Mouse (Mus musculus): ENCODE results near the gene Iqsec1. TPM values are rescaled to one million over a fixed set of nuclear protein-coding genes. Genes with fewer than 3 reads are reported as not detected.

Iqsec1 gene
- polyA plus RNA-seq, 1 experiment, result 46.1 TPM

DNA sequence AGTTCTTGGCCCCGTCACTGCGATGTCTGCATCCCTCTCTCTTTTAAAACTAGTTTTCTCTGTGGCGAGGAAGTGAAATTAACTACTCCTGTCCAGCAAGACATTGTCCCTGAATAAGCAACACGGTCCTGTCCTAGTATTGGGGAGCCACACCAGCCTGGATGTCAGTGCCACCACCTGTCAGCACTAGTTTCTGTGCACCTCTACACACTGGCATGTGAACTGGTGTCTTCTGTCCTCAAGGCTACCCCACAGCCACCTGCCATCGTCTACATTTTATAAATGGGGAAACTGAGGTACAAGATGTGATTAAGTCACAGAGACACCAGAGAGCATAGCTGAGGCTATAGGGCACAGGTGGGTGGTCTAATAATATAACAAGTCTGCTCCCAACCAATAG, 277.7 kb downstream of the Iqsec1 start:
- H3K27ac ChIP-seq (ENCODE audit: insufficient read depth, low read depth, low read length), result no peak overlapping the region
- H3K36me3 ChIP-seq (ENCODE audit: control insufficient read depth, insufficient read depth, low read length), result no peaks in the 10 kb centered on the region
- H3K4me1 ChIP-seq (ENCODE audit: control insufficient read depth, insufficient read depth, insufficient read length, low read length), result peaks cover 28% of the 10 kb centered on the region
- WGBS, result 83% methylated on average over 5 of the region's 5 CpGs
- no peaks in the 10 kb centered on the region for H3K27me3 ChIP-seq (ENCODE audit: control insufficient read depth, insufficient read depth, low read length)
- no peak overlapping the region for H3K4me3 ChIP-seq (ENCODE audit: low read depth, low read length)
- TF ChIP-seq CTCF (IDR thresholded peaks at IDR 0.05; ENCODE audit: extremely low read depth, insufficient read length, insufficient replicate concordance, low read depth, low read length) (no peak), POLR2A (IDR thresholded peaks at IDR 0.05; ENCODE audit: low read depth, low read length) (no peak)

GRCm38 (mm10) chr6:90709929-90710777, 278.3 kb downstream of the Iqsec1 start:
- Histone ChIP-seq H3K36me3 (ENCODE audit: control insufficient read depth, insufficient read depth, low read length) (no peaks in the 10 kb centered on the region), H3K27ac (ENCODE audit: insufficient read depth, low read depth, low read length) (no peak overlapping the region), H3K27me3 (ENCODE audit: control insufficient read depth, insufficient read depth, low read length) (no peaks in the 10 kb centered on the region), H3K4me3 (ENCODE audit: low read depth, low read length) (no peak overlapping the region), H3K4me1 (ENCODE audit: control insufficient read depth, insufficient read depth, insufficient read length, low read length) (peaks cover 28% of the 10 kb centered on the region)
- 70% methylated on average over 9 of the region's 9 CpGs for WGBS
- TF ChIP-seq POLR2A (IDR thresholded peaks at IDR 0.05; ENCODE audit: low read depth, low read length) (no peak), CTCF (IDR thresholded peaks at IDR 0.05; ENCODE audit: extremely low read depth, insufficient read length, insufficient replicate concordance, low read depth, low read length) (no peak)

- Histone ChIP-seq H3K27ac (ENCODE audit: insufficient read depth, low read depth, low read length) (no peak overlapping the region), H3K4me1 (ENCODE audit: control insufficient read depth, insufficient read depth, insufficient read length, low read length) (peaks cover 27% of the 10 kb centered on the region), H3K4me3 (ENCODE audit: low read depth, low read length) (no peak overlapping the region), H3K36me3 (ENCODE audit: control insufficient read depth, insufficient read depth, low read length) (no peaks in the 10 kb centered on the region), H3K27me3 (ENCODE audit: control insufficient read depth, insufficient read depth, low read length) (no peaks in the 10 kb centered on the region)
- TF ChIP-seq POLR2A (IDR thresholded peaks at IDR 0.05; ENCODE audit: low read depth, low read length), result no peak
- no peak for TF ChIP-seq CTCF (IDR thresholded peaks at IDR 0.05; ENCODE audit: extremely low read depth, insufficient read length, insufficient replicate concordance, low read depth, low read length)
Observed at GRCm38 (mm10) chr6:90708061-90708618, 280.3 kb downstream of the Iqsec1 start.

GRCm38 (mm10) chr6:90707143-90707542, 281.3 kb downstream of the Iqsec1 start:
- Histone ChIP-seq H3K27ac (ENCODE audit: insufficient read depth, low read depth, low read length) (no peak overlapping the region), H3K4me3 (ENCODE audit: low read depth, low read length) (no peak overlapping the region), H3K4me1 (ENCODE audit: control insufficient read depth, insufficient read depth, insufficient read length, low read length) (peaks cover 21% of the 10 kb centered on the region), H3K36me3 (ENCODE audit: control insufficient read depth, insufficient read depth, low read length) (no peaks in the 10 kb centered on the region), H3K27me3 (ENCODE audit: control insufficient read depth, insufficient read depth, low read length) (no peaks in the 10 kb centered on the region)
- TF ChIP-seq CTCF (IDR thresholded peaks at IDR 0.05; ENCODE audit: extremely low read depth, insufficient read length, insufficient replicate concordance, low read depth, low read length) (no peak), POLR2A (IDR thresholded peaks at IDR 0.05; ENCODE audit: low read depth, low read length) (no peak)
- 69% methylated on average over 4 of the region's 4 CpGs for WGBS

- Histone ChIP-seq H3K27me3 (ENCODE audit: control insufficient read depth, insufficient read depth, low read length) (no peaks in the 10 kb centered on the region), H3K36me3 (ENCODE audit: control insufficient read depth, insufficient read depth, low read length) (no peaks in the 10 kb centered on the region), H3K4me3 (ENCODE audit: low read depth, low read length) (no peak overlapping the region), H3K27ac (ENCODE audit: insufficient read depth, low read depth, low read length) (no peak overlapping the region), H3K4me1 (ENCODE audit: control insufficient read depth, insufficient read depth, insufficient read length, low read length) (peaks cover 17% of the 10 kb centered on the region)
- no peak for TF ChIP-seq CTCF (IDR thresholded peaks at IDR 0.05; ENCODE audit: extremely low read depth, insufficient read length, insufficient replicate concordance, low read depth, low read length)
- TF ChIP-seq POLR2A (IDR thresholded peaks at IDR 0.05; ENCODE audit: low read depth, low read length), result no peak
- 41% methylated on average over 10 of the region's 10 CpGs for WGBS
Observed at GRCm38 (mm10) chr6:90706490-90706889, 282.0 kb downstream of the Iqsec1 start.

- WGBS, result 71% methylated on average over 3 of the region's 3 CpGs
- peaks cover 20% of the 10 kb centered on the region for H3K4me1 ChIP-seq (ENCODE audit: control insufficient read depth, insufficient read depth, insufficient read length, low read length)
- no peak overlapping the region for H3K4me3 ChIP-seq (ENCODE audit: low read depth, low read length)
- H3K36me3 ChIP-seq (ENCODE audit: control insufficient read depth, insufficient read depth, low read length), result no peaks in the 10 kb centered on the region
- TF ChIP-seq CTCF (IDR thresholded peaks at IDR 0.05; ENCODE audit: extremely low read depth, insufficient read length, insufficient replicate concordance, low read depth, low read length), result no peak
- TF ChIP-seq POLR2A (IDR thresholded peaks at IDR 0.05; ENCODE audit: low read depth, low read length), result no peak
- H3K27me3 ChIP-seq (ENCODE audit: control insufficient read depth, insufficient read depth, low read length), result no peaks in the 10 kb centered on the region
- no peak overlapping the region for H3K27ac ChIP-seq (ENCODE audit: insufficient read depth, low read depth, low read length)
Observed at GRCm38 (mm10) chr6:90705738-90706137, 282.7 kb downstream of the Iqsec1 start.

GRCm38 (mm10) chr6:90704705-90705344, 283.7 kb downstream of the Iqsec1 start:
- no peak overlapping the region for H3K4me3 ChIP-seq (ENCODE audit: low read depth, low read length)
- 30% methylated on average over 2 of the region's 2 CpGs for WGBS
- no peak overlapping the region for H3K27ac ChIP-seq (ENCODE audit: insufficient read depth, low read depth, low read length)
- peaks cover 16% of the 10 kb centered on the region for H3K4me1 ChIP-seq (ENCODE audit: control insufficient read depth, insufficient read depth, insufficient read length, low read length)
- no peaks in the 10 kb centered on the region for H3K27me3 ChIP-seq (ENCODE audit: control insufficient read depth, insufficient read depth, low read length)
- TF ChIP-seq CTCF (IDR thresholded peaks at IDR 0.05; ENCODE audit: extremely low read depth, insufficient read length, insufficient replicate concordance, low read depth, low read length), result no peak
- TF ChIP-seq POLR2A (IDR thresholded peaks at IDR 0.05; ENCODE audit: low read depth, low read length), result no peak
- H3K36me3 ChIP-seq (ENCODE audit: control insufficient read depth, insufficient read depth, low read length), result no peaks in the 10 kb centered on the region
